Mouse (Mus musculus): ENCODE data around the gene Ppp1r14c.
"Not testable (repeated sequence)": the region's sequence is repeated elsewhere in the genome, so short reads cannot be mapped to it uniquely, and the experiment has no call there.

DNA sequence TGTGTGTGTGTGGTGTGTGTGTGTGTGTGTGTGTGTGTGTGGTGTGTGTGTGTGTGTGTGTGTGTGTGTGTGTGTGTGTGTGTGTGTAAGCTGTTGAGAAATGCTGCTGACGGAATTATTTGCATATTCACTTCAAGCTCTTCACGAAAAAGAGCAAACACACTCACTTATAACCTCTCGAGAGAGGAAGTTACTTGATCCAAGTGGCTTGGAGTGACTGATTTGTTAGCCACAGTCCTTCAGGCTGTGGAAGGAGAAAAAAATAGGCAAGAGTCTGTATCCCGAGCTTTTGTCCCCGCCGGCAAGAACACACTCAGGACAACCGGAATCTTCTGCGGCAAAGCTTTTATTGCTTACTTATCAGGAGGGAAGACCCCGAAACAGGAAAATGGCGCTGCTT is 80.9 kb downstream of the Ppp1r14c start:
- TF ChIP-seq CTCF (IDR thresholded peaks at IDR 0.05; ENCODE audit: low read depth, low read length); POLR2A (IDR thresholded peaks at IDR 0.05; ENCODE audit: extremely low read depth, insufficient read depth, low read length): not testable (repeated sequence)

Data from liver, adult 2 months (tissue).